Mouse (Mus musculus): ENCODE data around the gene Acp4. TPM values are rescaled to one million over a fixed set of nuclear protein-coding genes. Genes with fewer than 3 reads are reported as not detected.

Acp4 gene
- not detected for polyA plus RNA-seq (2017; shearing (Covaris generic))

DNA sequence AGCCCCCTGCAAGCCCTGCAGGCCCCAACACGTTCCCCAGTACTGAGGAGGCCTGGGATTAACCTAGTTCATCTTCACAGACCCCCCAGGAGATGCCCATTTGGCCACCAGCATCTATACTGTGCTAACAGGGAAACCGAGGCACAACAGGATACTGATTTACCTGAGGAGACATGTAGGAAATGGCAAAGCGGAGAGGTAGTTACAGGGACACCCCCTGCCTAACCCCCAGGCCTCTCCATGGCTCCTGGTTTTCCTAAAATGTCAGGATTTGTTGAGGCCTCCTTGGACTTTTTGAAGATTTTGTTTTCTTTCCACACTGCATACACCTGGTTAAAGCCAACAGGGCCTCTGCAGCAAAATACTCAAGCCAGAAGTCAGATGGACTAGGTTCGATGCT lies at the start of gene Acp4:
Gene Acp4, minus strand, starts transcription at position 101 of the 400 bp plus-strand sequence.

DNA sequence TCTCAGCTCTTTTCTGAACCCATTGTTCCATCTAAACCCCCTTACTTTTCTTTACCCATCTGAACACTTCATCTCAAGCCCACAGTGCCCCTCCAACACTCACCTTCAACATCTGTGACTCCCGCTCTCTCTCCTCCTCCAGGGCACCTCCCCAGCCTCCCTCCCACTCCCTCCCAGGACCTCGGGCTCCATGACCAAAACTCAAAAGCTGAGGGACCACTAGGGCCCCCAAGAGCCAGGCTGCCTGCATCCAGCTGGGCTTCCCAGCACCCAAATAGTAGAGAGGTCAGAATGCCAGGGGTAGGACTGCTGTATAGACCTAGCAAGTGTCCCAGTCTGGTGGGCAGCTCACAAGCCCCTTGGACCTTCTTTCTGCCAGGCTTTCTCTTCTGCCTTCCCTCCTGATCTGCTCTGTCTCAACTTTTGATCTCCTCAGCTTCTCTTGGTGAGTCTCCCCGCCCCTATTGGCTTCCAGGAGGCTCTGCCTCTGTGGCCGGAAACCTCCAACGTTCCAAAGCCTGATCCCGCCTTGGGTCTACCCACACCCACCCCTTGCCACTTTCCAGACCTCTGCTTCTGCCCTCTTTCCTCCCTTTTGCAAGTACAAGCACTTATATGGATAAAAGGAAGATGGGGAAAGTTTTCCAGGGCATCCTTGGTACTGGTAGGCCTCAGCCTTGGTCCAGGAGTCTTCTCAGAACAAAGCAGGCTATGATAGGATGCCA lies 49.5 kb upstream of the Acp4 start, which contains the start of gene Clec11a:
Gene Clec11a, minus strand, starts transcription at position 387 of the 725 bp plus-strand sequence.

GRCm38 (mm10) chr7:44261147-44261546 lies 4.0 kb upstream of the Acp4 start, which contains the start of gene Gm15517:
Gene Gm15517, plus strand, starts transcription at chr7:44261447.

DNA sequence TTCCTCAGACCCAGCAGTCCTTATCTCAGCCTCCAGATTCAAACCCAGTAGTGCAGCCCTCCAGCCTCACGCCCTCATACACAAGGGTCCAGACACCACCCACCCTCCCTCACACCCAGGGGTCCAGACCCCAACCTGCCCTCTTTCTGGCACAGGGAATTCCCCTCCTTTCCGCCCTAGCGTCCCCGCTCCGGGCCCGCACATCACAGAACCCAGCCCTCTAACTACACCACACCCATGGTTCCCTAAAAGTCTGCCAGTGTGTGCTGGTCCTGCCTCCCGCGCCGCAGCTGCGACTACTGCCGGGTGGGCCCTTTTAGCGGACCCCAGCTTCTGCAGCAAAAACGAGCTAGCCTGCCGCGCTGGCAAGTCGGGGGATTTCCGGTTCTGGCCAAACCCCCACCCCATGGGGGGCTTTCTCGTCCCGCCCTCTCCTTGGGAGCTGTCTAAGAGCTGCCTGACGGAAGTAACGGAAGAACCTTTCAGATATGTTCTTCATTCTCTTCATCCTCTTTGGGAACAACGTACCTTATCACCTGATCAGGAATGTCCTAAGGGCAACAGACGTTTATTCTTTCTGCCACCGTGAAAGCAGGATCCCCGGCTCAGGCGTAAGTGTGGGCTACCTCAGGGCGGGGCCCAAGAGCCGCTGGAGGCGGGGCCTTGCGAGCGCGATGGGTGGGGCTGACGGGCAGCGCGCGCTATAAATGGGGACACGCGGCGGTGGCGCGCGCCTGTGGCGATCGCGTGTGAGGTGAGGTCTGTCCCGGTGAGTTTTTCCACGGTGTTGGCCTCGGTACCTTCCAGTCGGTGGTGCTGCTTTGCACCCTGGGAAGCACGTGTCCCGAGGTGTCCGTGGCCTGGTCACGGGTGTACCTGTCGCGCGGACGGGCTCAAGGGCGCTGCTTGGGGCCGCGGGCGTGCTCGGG lies 10.9 kb downstream of the Acp4 start, which contains the start of the genes 1700028J19Rik and 2410002F23Rik:
Gene 1700028J19Rik, minus strand, starts transcription at position 641 of the 929 bp plus-strand sequence.
Gene 2410002F23Rik, plus strand, starts transcription at position 668 of the 929 bp plus-strand sequence.

DNA sequence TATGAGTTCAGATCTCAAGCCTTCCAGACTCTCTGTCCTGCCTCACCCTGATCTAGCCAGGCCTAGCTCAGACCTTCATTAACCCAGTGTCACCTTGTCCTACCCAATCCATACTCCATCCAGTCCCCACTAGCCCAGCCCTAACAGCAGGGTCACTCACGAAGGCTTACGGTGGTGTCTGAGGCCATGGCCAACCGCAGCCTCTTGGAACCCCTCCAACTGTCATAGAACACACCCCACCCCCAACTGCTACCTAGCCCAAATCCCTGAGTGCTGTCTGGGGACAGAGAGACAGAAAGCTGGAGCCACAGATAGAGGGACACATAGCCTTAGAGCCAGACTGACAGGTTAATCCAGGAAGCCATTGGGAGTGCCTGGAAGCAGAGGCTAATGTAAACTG lies 21.3 kb downstream of the Acp4 start, which contains the start of gene Gm36864:
Gene Gm36864, plus strand, starts transcription at position 269 of the 400 bp plus-strand sequence.

DNA sequence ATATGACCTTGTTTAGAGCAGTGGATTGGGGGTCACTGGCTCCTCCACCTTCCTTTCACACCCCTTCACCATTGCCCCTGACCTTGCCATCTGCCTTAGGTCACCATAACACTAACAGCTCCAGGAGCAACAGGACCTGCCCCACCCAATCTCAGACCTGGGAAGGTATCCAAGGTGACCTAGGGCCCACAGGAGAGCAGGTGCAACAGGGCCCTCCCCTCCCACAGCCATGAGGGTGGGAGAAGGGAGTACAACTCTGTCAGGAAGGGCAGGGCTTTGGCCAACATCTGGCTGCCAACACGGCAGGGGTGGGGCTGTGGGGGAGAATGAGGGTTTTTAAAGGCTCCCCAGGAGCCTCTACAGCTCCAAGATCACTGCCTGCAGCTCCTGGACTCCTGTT lies 32.1 kb downstream of the Acp4 start, which contains the start of gene Klk1:
Gene Klk1, plus strand, starts transcription at position 285 of the 400 bp plus-strand sequence.

GRCm38 (mm10) chr7:44215645-44216044 lies 41.5 kb downstream of the Acp4 start, which contains the start of gene Klk1b5:
Gene Klk1b5, plus strand, starts transcription at chr7:44215945.

GRCm38 (mm10) chr7:44207135-44207534 lies 50.0 kb downstream of the Acp4 start, which contains the start of gene Klk1b4:
Gene Klk1b4, plus strand, starts transcription at chr7:44207435.

Other genes with a start within 250 kb of the Acp4 start
- gene Klk1b26, start 245.2 kb downstream of the Acp4 start, polyA plus RNA-seq (2017; shearing (Covaris generic)), result not detected
- not detected for gene Klk1b27, start 205.1 kb downstream of the Acp4 start, polyA plus RNA-seq (2017; shearing (Covaris generic))
- not detected for gene Klk1b21, start 155.1 kb downstream of the Acp4 start, polyA plus RNA-seq (2017; shearing (Covaris generic))
- gene Klk1b22, start 144.7 kb downstream of the Acp4 start, polyA plus RNA-seq (2017; shearing (Covaris generic)), result not detected
- not detected for gene Klk1b16, start 120.6 kb downstream of the Acp4 start, polyA plus RNA-seq (2017; shearing (Covaris generic))
- not detected for gene Klk1b24, start 69.1 kb downstream of the Acp4 start, polyA plus RNA-seq (2017; shearing (Covaris generic))
- not detected for gene Klk1b3, start 59.2 kb downstream of the Acp4 start, polyA plus RNA-seq (2017; shearing (Covaris generic))
- gene Klk1b4, start 49.9 kb downstream of the Acp4 start, polyA plus RNA-seq (2017; shearing (Covaris generic)), result not detected
- gene Klk1b5, start 41.4 kb downstream of the Acp4 start, polyA plus RNA-seq (2017; shearing (Covaris generic)), result not detected
- gene Klk1, start 32.0 kb downstream of the Acp4 start, polyA plus RNA-seq (2017; shearing (Covaris generic)), result not detected
- gene Gm36864, start 21.2 kb downstream of the Acp4 start, polyA plus RNA-seq (2017; shearing (Covaris generic)), result not detected
- 1.1 TPM for gene 1700028J19Rik, start 10.7 kb downstream of the Acp4 start, polyA plus RNA-seq (2017; shearing (Covaris generic))
- 266 TPM for gene 2410002F23Rik, start 10.7 kb downstream of the Acp4 start, polyA plus RNA-seq (2017; shearing (Covaris generic))
- gene Gm15517, start 4.1 kb upstream of the Acp4 start, polyA plus RNA-seq (2017; shearing (Covaris generic)), result not detected
- 0.46 TPM for gene Clec11a, start 49.5 kb upstream of the Acp4 start, polyA plus RNA-seq (2017; shearing (Covaris generic))
- 0.09 TPM for gene Shank1, start 52.9 kb upstream of the Acp4 start, polyA plus RNA-seq (2017; shearing (Covaris generic))
- 0.49 TPM for gene Syt3, start 126.7 kb upstream of the Acp4 start, polyA plus RNA-seq (2017; shearing (Covaris generic))
- 0.66 TPM for gene 1700008O03Rik, start 128.4 kb upstream of the Acp4 start, polyA plus RNA-seq (2017; shearing (Covaris generic))
- gene Lrrc4b, start 171.6 kb upstream of the Acp4 start, polyA plus RNA-seq (2017; shearing (Covaris generic)), result not detected
- not detected for gene Aspdh, start 208.0 kb upstream of the Acp4 start, polyA plus RNA-seq (2017; shearing (Covaris generic))
- gene Josd2, start 210.6 kb upstream of the Acp4 start, polyA plus RNA-seq (2017; shearing (Covaris generic)), result 69.6 TPM
- 180 TPM for gene Emc10, start 239.2 kb upstream of the Acp4 start, polyA plus RNA-seq (2017; shearing (Covaris generic))
- gene Fam71e1, start 239.2 kb upstream of the Acp4 start, polyA plus RNA-seq (2017; shearing (Covaris generic)), result 3.1 TPM

Measured in naive thymus-derived CD4-positive, alpha-beta T cell, adult 5 months (primary cell).